Mouse (Mus musculus): ENCODE results near the gene Gm21860.
"Not testable (repeated sequence)": the region's sequence is repeated elsewhere in the genome, so short reads cannot be mapped to it uniquely, and the experiment has no call there.

Gm21860 gene

GRCm38 (mm10) chrY:90733656-90734333, 20.8 kb downstream of the Gm21860 start:
- in situ Hi-C loops (cut with MboI; ENCODE audit: unreplicated experiment in 2 of 2) = not testable (repeated sequence)

DNA sequence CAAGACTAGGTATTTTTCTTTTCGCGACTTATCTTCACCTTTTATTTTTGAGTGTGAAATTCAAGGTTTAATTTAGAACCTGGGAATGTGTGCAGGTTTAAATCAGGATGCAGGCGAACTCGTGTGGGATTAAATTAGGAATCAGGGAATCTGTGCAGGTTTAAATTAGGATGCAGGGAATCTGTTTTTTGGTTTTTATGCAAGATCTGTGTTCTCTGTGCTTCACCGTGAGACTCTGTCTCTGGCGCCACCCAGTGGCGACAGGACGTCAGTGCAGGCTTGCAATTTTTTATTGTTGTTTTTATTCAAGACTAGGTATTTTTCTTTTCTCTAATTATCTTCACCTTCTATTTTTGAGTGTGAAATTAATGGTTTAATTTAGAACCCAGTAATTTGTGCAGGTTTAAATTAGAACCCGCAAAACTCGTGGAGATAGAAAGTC, 22.5 kb downstream of the Gm21860 start:
- in situ Hi-C loops (cut with MboI; ENCODE audit: unreplicated experiment in 2 of 2) = not testable (repeated sequence)

GRCm38 (mm10) chrY:90731593-90731955, 23.0 kb downstream of the Gm21860 start:
- in situ Hi-C loops (cut with MboI; ENCODE audit: unreplicated experiment in 2 of 2) = not testable (repeated sequence)

DNA sequence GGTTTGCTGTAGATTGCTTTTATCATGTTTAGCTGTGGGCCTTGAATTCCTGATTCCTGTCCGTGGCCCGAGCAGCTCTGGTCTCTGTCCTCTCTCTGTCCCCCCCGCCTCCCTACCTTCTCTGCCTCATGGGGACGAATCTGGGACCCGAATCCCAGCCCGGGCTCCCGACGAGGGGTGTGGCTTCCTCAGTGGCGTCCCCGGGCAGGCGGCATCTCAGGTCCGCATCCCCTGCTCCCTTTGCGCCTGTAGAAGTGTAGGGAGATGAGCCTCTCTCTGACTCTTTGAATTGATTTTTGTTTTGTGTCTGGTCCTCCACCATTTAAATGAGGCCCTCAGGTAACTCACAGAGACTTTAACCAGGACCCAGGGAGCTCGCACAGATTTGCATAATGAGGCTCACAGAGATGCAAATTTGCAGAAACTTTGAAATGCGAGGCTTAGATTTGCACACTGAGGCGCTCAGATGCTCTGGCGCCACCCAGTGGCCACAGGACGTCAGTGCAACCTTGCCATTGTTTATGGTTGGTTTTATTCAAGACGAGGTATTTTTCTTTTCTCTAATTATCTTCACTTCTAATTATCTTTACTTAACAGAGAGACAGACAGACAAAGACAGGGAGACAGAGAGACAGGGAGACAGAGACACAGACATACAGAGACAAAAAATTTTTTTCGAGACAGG, 23.6 kb downstream of the Gm21860 start:
- in situ Hi-C loops (cut with MboI; ENCODE audit: unreplicated experiment in 2 of 2) = not testable (repeated sequence)

GRCm38 (mm10) chrY:90729816-90730303, 24.8 kb downstream of the Gm21860 start:
- in situ Hi-C loops (cut with MboI; ENCODE audit: unreplicated experiment in 2 of 2) = not testable (repeated sequence)

- in situ Hi-C loops (cut with MboI; ENCODE audit: unreplicated experiment in 2 of 2) = not testable (repeated sequence)
These were observed 25.7 kb downstream of the Gm21860 start for GRCm38 (mm10) chrY:90728905-90729256.

DNA sequence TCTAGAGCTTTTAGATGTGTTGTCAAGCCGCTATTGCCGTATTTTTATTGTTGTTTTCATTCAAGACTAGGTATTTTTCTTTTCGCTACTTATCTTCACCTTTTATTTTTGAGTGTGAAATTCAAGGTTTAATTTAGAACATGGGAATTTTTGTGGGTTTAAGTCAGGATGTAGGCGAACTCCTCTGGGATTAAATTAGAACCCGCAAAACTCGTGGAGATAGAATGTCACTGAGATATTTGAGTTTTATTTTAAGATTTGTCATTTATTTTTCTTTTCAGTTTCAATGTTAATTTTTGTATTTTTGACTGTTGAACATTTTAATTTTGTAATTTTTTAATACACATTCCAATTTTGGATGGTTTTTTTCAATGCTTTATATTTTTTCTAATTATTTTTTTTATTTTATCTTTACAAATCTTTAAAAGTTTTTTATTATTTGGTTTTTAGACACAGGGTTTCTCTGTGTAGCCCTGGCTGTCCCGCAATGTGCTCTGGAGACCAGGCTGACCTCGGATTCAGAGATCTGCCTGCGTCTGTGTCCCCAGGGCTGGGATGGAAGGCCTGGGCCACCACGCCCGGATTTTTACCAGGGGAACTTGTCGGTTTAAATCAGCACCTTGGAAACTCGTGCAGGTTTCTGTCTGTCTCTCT, 26.2 kb downstream of the Gm21860 start:
- in situ Hi-C loops (cut with MboI; ENCODE audit: unreplicated experiment in 2 of 2) = not testable (repeated sequence)

DNA sequence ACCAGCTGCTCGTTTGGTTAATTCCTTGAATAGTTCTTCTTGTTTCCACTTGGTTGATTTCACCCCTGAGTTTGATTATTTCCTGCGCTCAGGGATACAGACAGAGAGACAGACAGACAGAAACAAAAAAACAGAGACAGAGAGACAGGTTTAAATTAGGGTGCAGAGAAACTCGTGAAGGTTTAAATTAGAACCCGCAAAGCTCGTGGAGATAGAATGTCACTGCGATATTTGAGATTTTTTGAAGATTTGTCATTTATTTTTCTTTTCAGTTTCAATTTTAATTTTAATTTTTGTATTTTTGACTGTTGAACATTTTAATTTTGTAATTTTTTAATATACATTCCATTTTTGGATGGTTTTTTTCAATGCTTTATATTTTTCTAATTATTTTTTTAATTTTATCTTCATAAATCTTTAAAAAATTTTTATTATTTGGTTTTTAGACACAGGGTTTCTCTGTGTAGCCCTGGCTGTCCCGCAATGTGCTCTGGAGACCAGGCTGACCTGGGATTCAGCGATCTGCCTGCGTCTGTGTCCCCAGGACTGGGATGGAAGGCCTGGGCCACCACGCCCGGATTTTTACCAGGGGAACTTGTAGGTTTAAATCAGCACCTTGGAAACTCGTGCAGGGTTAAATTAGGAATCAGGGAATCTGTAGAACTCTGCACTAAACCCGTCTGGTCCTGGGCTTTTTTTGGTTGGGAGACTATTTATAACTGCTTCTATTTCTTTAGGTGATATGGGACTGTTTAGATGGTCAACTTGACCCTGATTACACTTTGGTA, 27.3 kb downstream of the Gm21860 start:
- in situ Hi-C loops (cut with MboI; ENCODE audit: unreplicated experiment in 2 of 2) = not testable (repeated sequence)

DNA sequence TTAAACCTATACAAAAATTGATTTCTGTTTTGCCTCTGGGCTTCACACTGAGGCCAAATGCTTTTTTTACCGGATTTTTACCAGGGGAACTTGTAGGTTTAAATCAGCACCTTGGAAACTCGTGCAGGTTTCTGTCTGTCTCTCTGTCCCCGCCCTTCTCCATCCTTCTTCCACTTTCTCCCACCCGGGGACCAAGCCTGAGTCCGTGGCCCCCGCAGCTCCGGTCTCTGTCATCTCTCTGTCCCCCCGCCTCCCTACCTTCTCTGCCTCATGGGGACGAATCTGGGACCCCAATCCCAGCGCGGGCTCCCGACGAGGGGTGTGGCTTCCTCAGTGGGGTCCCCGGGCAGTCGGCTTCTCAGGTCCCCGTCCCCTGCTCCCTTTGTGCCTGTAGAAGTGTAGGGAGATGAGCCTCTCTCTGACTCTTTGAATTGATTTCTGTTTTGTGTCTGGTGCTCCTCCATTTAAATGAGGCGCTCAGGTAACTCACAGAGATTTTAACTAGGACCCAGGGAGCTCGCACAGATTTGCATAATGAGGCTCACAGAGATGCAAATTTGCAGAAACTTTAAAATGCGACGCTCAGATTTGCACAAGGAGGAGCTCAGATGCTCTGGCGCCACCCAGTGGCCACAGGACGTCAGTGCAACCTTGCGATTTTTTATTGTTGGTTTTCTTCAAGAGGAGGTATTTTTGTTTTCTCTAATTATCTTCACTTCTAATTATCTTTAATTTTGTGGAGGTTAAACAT, 28.7 kb downstream of the Gm21860 start:
- in situ Hi-C loops (cut with MboI; ENCODE audit: unreplicated experiment in 2 of 2) = not testable (repeated sequence)

DNA sequence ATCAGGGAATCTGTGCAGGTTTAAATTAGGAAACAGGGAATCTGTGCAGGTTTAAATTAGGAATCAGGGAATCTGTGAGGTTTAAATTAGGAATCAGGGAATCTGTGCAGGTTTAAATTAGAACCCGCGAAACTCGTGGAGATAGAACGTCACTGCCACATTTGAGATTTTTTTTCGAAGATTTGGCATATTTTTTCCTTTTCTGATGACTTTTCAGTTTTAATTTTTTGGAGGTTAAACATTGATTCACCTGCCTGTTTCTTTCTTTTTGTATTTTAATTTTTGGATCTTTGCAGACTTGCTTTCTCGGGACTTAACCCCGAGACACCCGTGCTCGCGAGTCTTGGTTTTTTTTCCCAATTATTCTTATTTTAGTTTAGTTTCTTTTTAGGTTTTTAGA, 29.5 kb downstream of the Gm21860 start:
- in situ Hi-C loops (cut with MboI; ENCODE audit: unreplicated experiment in 2 of 2) = not testable (repeated sequence)

GRCm38 (mm10) chrY:90724014-90724709, 30.5 kb downstream of the Gm21860 start:
- in situ Hi-C loops (cut with MboI; ENCODE audit: unreplicated experiment in 2 of 2) = not testable (repeated sequence)

DNA sequence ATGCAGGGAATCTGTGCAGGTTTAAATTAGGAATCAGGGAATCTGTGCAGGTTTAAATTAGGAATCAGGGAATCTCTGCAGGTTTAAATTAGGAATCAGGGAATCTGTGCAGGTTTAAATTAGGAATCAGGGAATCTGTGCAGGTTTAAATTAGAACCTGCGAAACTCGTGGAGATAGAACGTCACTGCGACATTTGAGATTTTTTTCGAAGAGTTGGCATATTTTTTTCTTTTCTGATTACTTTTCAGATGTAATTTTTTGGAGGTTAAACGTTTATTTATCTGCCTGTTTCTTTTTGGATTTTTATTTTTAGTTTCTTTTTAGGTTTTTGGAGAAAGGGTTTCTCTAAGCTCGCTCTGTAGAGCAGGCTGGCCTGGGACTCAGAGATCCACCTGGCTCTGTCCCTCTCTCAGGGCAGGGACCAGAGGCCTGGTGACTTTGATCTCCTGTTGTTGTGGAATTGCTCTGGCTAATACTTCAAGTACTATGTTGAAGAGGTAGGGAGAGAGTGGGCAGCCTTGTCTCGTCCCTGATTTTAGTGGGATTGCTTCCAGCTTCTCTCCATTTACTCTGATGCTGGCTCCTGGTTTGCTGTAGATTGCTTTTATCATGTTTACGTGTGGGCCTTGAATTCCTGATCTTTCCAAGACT, 31.2 kb downstream of the Gm21860 start:
- in situ Hi-C loops (cut with MboI; ENCODE audit: unreplicated experiment in 2 of 2) = not testable (repeated sequence)

DNA sequence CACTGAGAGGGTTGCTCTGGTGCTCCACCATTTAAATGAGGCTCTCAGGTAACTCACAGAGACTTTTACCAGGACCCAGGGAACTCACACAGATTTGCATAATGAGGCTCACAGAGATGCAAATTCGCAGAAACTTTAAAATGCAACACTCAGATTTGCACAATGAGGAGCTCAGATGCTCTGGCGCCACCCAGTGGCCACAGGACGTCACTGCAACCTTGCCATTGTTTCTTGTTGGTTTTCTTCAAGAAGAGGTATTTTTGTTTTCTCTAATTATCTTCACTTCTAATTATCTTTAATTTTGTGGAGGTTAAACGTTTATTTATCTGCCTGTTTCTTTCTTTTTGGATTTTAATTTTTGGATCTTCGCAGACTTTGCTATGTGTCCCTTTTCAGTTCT, 34.1 kb downstream of the Gm21860 start:
- in situ Hi-C loops (cut with MboI; ENCODE audit: unreplicated experiment in 2 of 2) = not testable (repeated sequence)

- in situ Hi-C loops (cut with MboI; ENCODE audit: unreplicated experiment in 2 of 2) = not testable (repeated sequence)
These were observed 35.0 kb downstream of the Gm21860 start for GRCm38 (mm10) chrY:90719403-90720232.

GRCm38 (mm10) chrY:90718583-90719402, 35.8 kb downstream of the Gm21860 start:
- in situ Hi-C loops (cut with MboI; ENCODE audit: unreplicated experiment in 2 of 2) = not testable (repeated sequence)

DNA sequence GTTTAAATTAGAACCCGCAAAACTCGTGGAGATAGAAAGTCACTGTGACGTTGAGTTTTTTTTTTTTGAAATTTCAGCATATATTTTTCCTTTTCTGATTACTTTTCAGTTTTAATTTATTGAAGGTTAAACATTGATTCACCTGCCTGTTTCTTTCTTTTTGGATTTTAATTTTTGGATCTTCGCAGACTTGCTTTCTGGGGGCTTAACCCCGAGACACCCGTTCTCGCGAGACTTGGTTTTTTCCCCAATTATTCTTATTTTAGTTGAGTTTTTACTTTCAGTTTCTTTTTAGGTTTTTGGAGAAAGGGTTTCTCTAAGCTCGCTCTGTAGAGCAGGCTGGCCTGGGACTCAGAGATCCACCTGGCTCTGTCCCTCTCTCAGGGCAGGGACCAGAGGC, 36.6 kb downstream of the Gm21860 start:
- in situ Hi-C loops (cut with MboI; ENCODE audit: unreplicated experiment in 2 of 2) = not testable (repeated sequence)

DNA sequence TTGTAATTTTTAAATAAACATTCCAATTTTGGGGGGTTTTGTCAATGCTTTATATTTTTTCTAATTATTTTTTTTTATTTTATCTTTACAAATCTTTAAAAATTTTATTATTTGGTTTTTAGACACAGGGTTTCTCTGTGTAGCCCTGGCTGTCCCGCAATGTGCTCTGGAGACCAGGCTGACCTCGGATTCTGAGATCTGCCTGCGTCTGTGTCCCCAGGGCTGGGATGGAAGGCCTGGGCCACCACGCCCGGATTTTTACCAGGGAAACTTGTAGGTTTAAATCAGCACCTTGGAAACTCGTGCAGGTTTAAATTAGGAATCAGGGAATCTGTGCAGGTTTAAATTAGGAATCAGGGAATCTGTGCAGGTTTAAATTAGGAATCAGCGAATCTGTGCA, 37.1 kb downstream of the Gm21860 start:
- in situ Hi-C loops (cut with MboI; ENCODE audit: unreplicated experiment in 2 of 2) = not testable (repeated sequence)

Data from v-Abl transformed pro-B cells (cell line).